Mouse (Mus musculus): ENCODE data around the gene Sp7.

DNA sequence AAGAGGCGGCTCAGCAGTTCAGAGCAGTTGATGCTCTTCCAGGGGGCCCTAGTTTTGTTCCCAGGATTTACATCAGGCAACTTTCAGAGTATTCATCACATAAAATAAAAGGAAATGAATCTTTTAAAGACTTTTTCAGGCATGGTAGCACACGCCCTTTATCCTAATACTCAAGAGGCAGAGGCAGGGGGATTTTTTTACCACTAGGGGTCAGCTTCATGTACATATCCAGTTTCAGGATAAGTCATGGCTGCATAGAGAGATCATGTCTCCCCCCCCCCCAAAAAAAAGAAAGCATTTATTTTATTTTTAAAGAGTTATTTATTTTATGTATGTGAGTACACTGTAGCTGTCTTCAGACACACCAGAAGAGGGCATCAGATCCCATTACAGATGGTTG is 13.0 kb downstream of the Sp7 start:
- TF ChIP-seq CTCF (IDR thresholded peaks at IDR 0.05): peak; percentile 34
- no peak for TF ChIP-seq EP300 (IDR thresholded peaks at IDR 0.05)

Data from lung, postnatal 0 days (tissue).